Mouse (Mus musculus) MEL-GATA-1-ER (cell line): ENCODE measurements around the gene Rab3il1.

Experiments used
- DNase-seq: peaks from one replicate; pipeline ENCODE4 v3.0.0-alpha.2; 2012; ENCODE audit warnings: low read depth; ENCODE audit errors: extremely low read depth

The Rab3il1 gene

GRCm38 (mm10) chr19:10040866-10041387 lies 39.5 kb downstream of the Rab3il1 start:
- no peak for DNase-seq

DNA sequence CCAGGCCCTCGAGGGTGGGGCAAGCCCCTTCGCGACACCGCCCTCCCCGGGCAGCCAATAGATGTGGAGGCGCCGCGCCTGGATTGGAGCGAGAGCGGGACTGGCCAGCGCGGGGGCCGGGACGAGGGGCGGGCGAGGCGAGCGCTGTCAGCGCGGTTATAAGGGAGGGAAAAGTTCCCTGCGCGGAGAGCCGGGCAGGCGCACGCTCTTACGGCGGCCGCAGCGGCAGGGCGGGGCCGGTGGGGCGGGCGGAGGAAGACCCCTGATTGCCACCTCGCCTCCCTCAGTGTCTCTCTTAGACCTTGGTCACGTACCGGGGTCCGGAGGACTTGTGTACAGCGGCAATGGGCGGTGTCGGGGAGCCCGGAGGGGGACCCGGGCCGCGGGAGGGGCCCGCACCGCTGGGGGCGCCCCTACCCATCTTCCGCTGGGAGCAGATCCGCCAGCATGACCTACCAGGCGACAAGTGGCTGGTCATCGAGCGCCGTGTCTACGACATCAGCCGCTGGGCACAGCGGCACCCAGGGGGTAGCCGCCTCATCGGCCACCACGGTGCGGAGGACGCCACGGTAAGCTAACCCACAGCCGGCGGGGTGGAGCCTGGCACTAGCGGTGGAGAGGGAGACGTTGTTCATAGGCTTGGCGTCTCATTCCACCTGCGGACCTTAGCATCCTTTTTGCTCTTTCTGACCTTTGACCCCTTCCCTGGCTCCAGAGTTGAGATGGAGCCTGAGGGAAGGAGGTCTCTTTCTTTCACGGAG lies 40.1 kb downstream of the Rab3il1 start, which contains the start of gene Fads3:
Fads3 (plus strand) TSS at position 182 of the 761 bp plus-strand sequence.
- no peak for DNase-seq

- no peak for DNase-seq
Observed at GRCm38 (mm10) chr19:10042232-10042631, 40.8 kb downstream of the Rab3il1 start.

GRCm38 (mm10) chr19:10042816-10043215 lies 41.3 kb downstream of the Rab3il1 start:
- no peak for DNase-seq

GRCm38 (mm10) chr19:10043643-10044042 lies 42.2 kb downstream of the Rab3il1 start:
- no peak for DNase-seq

GRCm38 (mm10) chr19:10045707-10046106 lies 44.2 kb downstream of the Rab3il1 start:
- no peak for DNase-seq

DNA sequence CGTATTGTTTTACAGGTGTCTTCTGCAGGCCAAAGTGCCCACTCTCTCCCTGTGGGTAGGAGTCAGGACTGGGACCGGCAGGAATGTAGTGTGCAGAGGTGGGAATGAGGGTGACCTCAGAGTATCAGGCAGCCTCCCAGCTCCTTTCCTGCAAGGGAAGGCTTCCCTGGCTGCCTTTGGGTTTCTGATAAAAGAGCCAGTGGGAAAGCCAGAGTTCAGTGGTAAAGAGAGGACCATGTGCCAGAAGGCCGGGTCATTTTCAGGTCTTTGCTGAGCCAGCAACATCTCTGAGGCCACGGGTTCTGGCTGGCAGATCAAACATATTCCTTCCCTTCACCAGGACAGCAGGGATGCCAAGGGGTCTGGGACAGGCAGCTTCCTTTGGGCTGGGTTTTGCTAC lies 44.9 kb downstream of the Rab3il1 start:
- DNase-seq, result no peak

DNA sequence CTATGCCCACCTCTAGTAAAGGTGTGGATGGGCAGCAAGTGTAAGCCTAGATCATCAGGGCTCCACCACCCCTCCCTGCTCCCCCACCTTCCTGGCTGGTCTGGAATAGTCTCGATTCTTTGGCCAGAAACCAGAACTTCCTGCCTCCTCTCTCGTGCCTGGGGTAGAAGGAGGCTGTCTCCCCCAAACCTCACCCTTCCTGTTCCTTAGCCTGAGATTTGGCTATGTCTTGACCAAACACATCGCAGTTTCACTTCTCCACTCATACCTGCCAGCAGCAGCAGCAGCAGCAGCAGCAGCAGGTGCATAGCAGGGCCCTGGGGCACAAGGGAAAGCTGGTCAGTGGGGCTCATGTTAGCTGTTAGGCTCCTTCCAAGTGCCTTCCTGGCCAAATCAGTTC lies 45.5 kb downstream of the Rab3il1 start:
- DNase-seq, result no peak

- DNase-seq, result no peak
Observed at GRCm38 (mm10) chr19:10049533-10049932, 48.1 kb downstream of the Rab3il1 start.

DNA sequence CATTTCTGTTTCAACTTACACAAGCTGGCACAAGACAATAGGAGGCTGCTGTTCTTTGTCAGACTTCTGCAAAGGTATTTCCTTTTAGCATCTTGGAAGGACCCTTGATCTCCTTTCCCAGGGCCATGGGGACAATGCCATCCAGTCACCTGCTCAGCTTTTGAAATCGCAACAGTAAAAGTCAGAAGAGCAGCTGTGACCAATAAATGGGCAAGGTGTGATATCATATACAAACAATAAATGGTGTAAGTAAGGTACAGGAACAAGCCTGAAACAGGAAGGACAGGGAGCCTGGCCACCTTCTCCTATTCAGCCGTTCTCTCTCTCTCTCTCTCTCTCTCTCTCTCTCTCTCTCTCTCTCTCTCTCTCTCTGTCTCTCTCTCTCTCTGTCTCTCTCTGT lies 49.0 kb downstream of the Rab3il1 start:
- DNase-seq, result no peak

- no peak for DNase-seq
Observed at GRCm38 (mm10) chr19:10052698-10053097, 51.2 kb downstream of the Rab3il1 start.

DNA sequence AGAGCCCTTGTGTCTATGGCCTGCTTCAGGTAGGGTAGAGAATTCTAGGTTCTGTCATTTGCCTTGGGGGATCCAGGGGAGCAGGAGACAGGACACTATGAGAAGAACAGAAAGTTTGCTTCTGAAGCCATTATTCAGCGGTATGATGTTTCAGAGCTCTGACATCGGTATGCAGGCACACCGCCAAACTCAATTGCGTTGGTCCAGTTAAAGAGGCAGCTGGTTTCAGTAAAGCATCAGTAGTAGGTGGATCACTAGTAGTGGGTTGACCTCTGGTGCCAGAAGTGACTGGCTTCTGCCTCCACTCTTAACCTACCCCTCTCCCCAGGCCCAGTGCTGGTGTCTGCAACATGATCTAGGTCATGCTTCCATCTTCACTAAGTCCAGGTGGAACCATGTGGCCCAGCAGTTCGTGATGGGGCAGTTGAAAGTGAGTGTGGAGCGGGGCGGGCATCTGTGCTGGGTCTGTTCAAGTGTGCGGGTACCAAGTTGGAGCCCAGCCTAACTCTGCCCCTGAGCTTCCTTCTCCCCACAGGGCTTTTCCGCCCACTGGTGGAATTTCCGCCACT lies 52.3 kb downstream of the Rab3il1 start:
- no peak for DNase-seq

DNA sequence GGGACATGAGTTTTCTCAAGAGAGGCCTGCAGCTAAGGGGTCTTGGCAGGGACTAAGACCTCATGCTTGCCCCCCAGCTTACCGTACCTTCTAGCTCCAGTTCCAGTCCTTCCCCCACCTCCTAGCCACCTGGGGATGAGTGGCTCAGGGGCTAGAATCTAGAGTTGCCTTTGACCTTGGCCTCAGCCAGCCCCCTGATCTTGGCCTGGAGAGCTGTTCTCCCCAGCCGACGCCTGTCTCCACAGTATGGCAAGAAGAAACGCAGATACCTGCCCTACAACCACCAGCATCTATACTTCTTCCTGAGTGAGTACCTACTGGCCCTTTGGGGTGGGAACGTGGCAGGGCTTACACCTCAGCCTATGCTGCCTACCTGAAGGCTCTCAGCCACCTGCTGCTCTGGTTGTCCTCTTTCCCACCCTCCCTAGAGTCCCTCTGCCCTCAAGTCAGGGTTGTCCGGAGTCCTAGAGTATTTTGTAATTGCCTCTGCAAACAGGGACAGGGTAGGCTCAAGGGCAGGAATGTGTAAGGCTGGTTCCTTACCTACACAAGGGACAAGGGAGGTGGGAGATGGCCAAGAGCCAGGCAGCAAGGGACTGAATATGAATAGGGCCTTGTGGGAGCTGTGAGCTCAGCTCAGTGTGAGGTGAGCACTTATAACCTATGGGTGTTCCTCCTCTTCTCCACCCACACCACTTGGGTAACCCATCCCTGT lies 53.0 kb downstream of the Rab3il1 start:
- DNase-seq, result no peak

GRCm38 (mm10) chr19:10055261-10055660 lies 53.8 kb downstream of the Rab3il1 start:
- no peak for DNase-seq

DNA sequence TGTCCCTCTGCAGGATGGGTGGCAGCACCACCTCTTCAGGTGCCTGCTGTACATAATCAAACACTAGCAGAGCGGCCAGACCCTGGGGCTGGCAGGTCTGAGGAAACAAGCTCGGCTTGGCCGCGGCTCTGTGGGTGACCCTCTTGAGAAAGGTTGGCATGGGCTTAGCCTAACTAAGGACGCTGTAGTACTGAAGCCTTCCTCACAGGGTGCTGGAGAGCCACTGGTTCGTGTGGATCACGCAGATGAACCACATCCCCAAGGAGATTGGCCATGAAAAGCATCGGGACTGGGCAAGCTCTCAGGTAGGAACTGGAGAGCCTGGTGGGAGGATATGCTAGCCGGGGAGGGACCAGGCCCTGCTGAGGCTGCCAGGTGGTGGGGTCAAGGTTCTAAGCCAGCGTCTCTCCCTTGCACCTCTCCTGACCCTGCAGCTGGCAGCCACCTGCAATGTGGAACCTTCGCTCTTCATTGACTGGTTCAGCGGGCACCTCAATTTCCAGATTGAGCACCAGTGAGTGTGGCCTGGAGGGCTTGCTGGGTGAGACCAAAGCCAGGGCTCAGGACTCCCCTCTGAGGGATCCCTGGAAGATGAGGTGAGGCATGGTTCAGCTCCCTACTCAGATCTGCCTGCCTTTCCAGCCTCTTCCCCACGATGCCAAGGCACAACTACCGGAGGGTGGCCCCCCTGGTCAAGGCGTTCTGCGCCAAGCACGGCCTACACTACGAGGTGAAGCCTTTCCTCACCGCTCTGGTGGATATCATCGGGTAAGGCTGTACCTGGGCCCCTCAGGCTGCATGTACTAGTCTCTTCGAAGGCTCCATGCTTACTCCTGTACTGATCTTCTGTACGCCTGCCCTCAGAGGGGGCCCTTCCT lies 54.6 kb downstream of the Rab3il1 start:
- no peak for DNase-seq

DNA sequence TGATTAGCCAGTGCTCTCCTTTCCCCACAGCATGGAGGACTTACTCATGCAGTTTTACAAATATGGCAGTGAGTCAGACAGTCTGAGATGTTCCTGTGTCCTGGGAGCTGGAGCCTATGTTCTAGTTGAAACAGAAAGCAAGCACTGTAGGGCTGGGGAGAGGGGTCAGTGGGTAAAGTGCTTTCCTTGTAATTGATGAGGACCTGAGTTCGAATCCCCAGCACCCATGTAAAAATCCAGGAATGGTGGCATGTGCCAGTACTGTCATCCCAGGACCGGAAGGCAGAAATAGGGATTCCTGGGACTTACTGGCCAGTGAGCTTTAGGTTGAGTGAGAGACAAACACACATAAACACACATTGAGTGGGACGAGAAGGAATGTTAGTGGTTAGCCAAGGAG lies 55.2 kb downstream of the Rab3il1 start:
- DNase-seq, result no peak

DNA sequence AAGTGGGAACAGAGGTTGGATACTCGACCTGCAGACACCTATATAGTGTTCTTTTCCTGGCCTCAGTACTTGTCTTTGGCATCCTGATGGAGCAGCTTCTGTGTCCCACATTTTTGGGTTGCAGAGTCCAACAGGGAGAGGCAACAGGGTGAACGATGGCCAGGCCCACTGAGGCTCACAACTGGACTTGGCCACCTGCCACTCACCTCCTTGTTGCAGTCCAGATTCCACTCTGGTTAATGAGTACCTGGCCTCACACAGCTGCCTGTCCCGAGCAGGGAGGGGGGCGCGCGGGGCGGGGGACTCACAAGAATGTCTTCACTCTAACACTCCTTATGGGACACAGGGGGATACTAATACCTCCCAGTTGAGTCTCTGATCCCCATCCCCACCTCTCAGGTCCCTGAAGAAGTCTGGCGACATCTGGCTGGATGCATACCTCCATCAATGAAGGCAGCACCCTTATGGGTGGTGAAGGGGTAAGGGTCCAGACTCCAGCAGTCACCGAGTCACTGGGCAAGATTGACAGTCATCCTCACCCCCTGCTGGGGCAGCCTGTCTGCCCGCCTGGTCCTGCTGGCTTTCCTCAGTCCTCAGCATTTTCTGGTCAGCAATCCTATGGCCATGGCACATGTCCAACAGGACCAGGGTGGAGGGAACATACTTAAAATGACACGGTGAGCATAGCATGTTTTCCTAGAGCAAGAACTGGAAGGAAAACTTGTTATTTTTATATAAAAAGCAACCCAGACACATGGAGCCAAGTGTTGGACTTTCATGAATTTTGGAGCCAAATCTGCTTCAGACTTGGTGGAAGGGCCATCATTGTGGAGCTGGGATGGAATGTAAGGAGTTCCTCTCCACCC lies 56.2 kb downstream of the Rab3il1 start:
- DNase-seq, result no peak

GRCm38 (mm10) chr19:10058352-10058825 lies 56.9 kb downstream of the Rab3il1 start:
- DNase-seq, result no peak

DNA sequence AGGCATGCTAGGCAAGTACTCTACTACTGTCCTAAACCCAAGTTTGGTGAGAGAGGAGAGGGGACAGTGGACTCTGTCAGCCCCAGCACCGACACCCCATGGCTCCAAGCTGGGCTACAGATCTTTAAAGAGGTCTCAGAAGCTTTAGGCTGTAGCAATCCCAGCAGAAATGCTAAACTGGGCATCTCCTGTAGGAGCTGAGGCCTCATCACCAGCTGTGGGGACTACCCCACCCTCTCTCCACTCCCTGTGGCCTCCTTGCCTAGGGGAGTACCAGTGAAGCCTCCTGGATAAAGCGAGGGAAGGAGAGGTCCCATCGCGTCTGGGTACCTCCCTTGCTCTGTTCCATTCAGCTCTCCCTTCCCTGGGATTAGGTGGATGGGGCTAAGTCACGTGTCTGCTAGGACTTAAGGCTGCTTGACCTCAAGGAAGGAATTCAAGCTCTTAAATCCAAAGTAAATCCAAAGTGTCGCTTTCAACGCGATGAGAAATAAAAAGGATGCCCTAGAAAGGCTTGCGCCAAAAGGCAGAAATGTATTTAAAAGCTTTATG lies 57.5 kb downstream of the Rab3il1 start:
- no peak for DNase-seq
